Mouse (Mus musculus) thymus, postnatal 10 days (tissue): ENCODE measurements around the gene Gm10401.

Experiments used
- DNase-seq, 2 experiments: peaks; one replicate each; pipeline ENCODE4 v3.0.0; 2021; ENCODE audit warnings: low spot score in 2 of 2

The Gm10401 gene

GRCm38 (mm10) chr5:115070457-115070856 is 27.6 kb downstream of the Gm10401 start:
- DNase-seq: no peak

GRCm38 (mm10) chr5:115069611-115070010 is 28.5 kb downstream of the Gm10401 start:
- DNase-seq: no peak

GRCm38 (mm10) chr5:115068671-115069421 is 29.2 kb downstream of the Gm10401 start:
- DNase-seq: no peak

GRCm38 (mm10) chr5:115066245-115066644 is 31.9 kb downstream of the Gm10401 start:
- DNase-seq: no peak

- no peak for DNase-seq
Measured at GRCm38 (mm10) chr5:115063391-115063790, 34.7 kb downstream of the Gm10401 start.

GRCm38 (mm10) chr5:115062566-115062965 is 35.5 kb downstream of the Gm10401 start:
- no peak for DNase-seq

- no peak for DNase-seq
Measured at GRCm38 (mm10) chr5:115060977-115061376, 37.1 kb downstream of the Gm10401 start.

- DNase-seq: no peak
Measured at GRCm38 (mm10) chr5:115060067-115060695, 37.9 kb downstream of the Gm10401 start.

GRCm38 (mm10) chr5:115058584-115059297 is 39.4 kb downstream of the Gm10401 start:
- no peak for DNase-seq

GRCm38 (mm10) chr5:115057153-115057552 is 40.9 kb downstream of the Gm10401 start:
- DNase-seq: no peak

- no peak for DNase-seq
Measured at GRCm38 (mm10) chr5:115055418-115055817, 42.7 kb downstream of the Gm10401 start.

- DNase-seq: no peak
Measured at GRCm38 (mm10) chr5:115053791-115054396, 44.2 kb downstream of the Gm10401 start.

GRCm38 (mm10) chr5:115052546-115052945 is 45.5 kb downstream of the Gm10401 start:
- DNase-seq: no peak

GRCm38 (mm10) chr5:115050776-115051175 is 47.3 kb downstream of the Gm10401 start:
- no peak for DNase-seq

GRCm38 (mm10) chr5:115049692-115050091 is 48.4 kb downstream of the Gm10401 start:
- no peak for DNase-seq
